10 mouse cellular contexts compared by ENCODE assay signal in genomic region chr7:123186463-123186862, GRCm38 (mm10). TPM values are rescaled to one million over a fixed set of nuclear protein-coding genes. Genes with fewer than 3 reads are reported as not detected.
"Had no signal": no experiment of that assay in that cellular context is flagged by ENCODE, and none has a peak within 500 bp of the region (broad histone marks: within the 10 kb centered on the region; RNA-seq: fewer than 3 reads in every experiment).

No protein-coding gene starts in this region.

- H3K4me1 ChIP-seq: limb, embryonic 12.5 days; liver, embryonic 12.5 days; midbrain, embryonic 13.5 days; neural tube, embryonic 13.5 days had no signal

- H3K4me2 ChIP-seq: kidney, embryonic 15.5 days; limb, embryonic 12.5 days; liver, embryonic 12.5 days; midbrain, embryonic 13.5 days; neural tube, embryonic 13.5 days had no signal

- H3K27me3 ChIP-seq: kidney, embryonic 15.5 days; limb, embryonic 12.5 days; liver, embryonic 12.5 days; midbrain, embryonic 13.5 days; neural tube, embryonic 13.5 days had no signal

- H3K9me3 ChIP-seq: kidney, embryonic 15.5 days; limb, embryonic 12.5 days; liver, embryonic 12.5 days; midbrain, embryonic 13.5 days; neural tube, embryonic 13.5 days had no signal

- H3K27ac ChIP-seq: kidney, embryonic 15.5 days; limb, embryonic 12.5 days; liver, embryonic 12.5 days; midbrain, embryonic 13.5 days; neural tube, embryonic 13.5 days had no signal

- H3K9ac ChIP-seq: kidney, embryonic 15.5 days; limb, embryonic 12.5 days; liver, embryonic 12.5 days; midbrain, embryonic 13.5 days; neural tube, embryonic 13.5 days had no signal

- H3K4me3 ChIP-seq: kidney, embryonic 15.5 days; limb, embryonic 12.5 days; liver, embryonic 12.5 days; midbrain, embryonic 13.5 days; neural tube, embryonic 13.5 days had no signal

- ATAC-seq: liver, embryonic 12.5 days; midbrain, embryonic 13.5 days had no signal

- DNase-seq: kidney, adult 18-20 months; kidney, postnatal 14 days; lung, postnatal 36 days; retina, postnatal 1 day; thymus, postnatal 36 days had no signal

RNA-seq across cellular contexts. Expression of gene Slc5a11, which starts 28.1 kb away (rescaled TPM):
- polyA plus RNA-seq: neural tube, embryonic 13.5 days had no signal
